Mouse (Mus musculus): ENCODE data around the gene B3gntl1. TPM values are rescaled to one million over a fixed set of nuclear protein-coding genes. Genes with fewer than 3 reads are reported as not detected.
"Not testable (repeated sequence)": the region's sequence is repeated elsewhere in the genome, so short reads cannot be mapped to it uniquely, and the experiment has no call there.

Gene B3gntl1
- total and polyA plus RNA-seq, 2 experiments from 2014 or later = 6.1 to 11.0 TPM

- Histone ChIP-seq H3K27me3 (ENCODE audit: insufficient read depth, low read length) (no peaks in the 10 kb centered on the region), H3K4me2 (ENCODE audit: low read depth) (no peak overlapping the region), H3K9ac (no peak overlapping the region), H3K4me3 (ENCODE audit: low read depth, low read length) (no peak overlapping the region), H3K36me3 (ENCODE audit: insufficient read depth) (0 out of 2 replicates have a peak, but pooled peaks cover 4% of the 10 kb centered on the region), H3K4me1 (ENCODE audit: insufficient read depth) (peaks cover 6% of the 10 kb centered on the region; the same call in 1 of the 2 replicates), H3K27ac (ENCODE audit: low read depth, low read length) (no peak overlapping the region), H3K9me3 (ENCODE audit: low read length) (no peaks in the 10 kb centered on the region)
- ATAC-seq = no peak
- TF ChIP-seq CTCF (IDR thresholded peaks at IDR 0.05; ENCODE audit: low read depth) = no peak
- DNase-seq = no peak
- WGBS = 94% methylated on average over 5 of the region's 5 CpGs
Measured at GRCm38 (mm10) chr11:121670926-121671325, 2.0 kb downstream of the B3gntl1 start.

- no peak for TF ChIP-seq CTCF (IDR thresholded peaks at IDR 0.05; ENCODE audit: low read depth)
- Histone ChIP-seq H3K4me1 (ENCODE audit: insufficient read depth) (peaks cover 6% of the 10 kb centered on the region; the same call in 1 of the 2 replicates), H3K9me3 (ENCODE audit: low read length) (no peaks in the 10 kb centered on the region), H3K4me2 (ENCODE audit: low read depth) (no peak overlapping the region), H3K9ac (no peak overlapping the region), H3K27ac (ENCODE audit: low read depth, low read length) (no peak overlapping the region), H3K27me3 (ENCODE audit: insufficient read depth, low read length) (no peaks in the 10 kb centered on the region), H3K4me3 (ENCODE audit: low read depth, low read length) (no peak overlapping the region), H3K36me3 (ENCODE audit: insufficient read depth) (0 out of 2 replicates have a peak, but pooled peaks cover 4% of the 10 kb centered on the region)
- no peak for DNase-seq
- 94% methylated on average over 5 of the region's 5 CpGs for WGBS
- ATAC-seq = no peak
Measured at GRCm38 (mm10) chr11:121668776-121669175, 4.2 kb downstream of the B3gntl1 start.

- no peak for TF ChIP-seq CTCF (IDR thresholded peaks at IDR 0.05; ENCODE audit: low read depth)
- no peak overlapping the region for H3K4me2 ChIP-seq (ENCODE audit: low read depth)
- WGBS = 96% methylated on average over 4 of the region's 4 CpGs
- H3K27me3 ChIP-seq (ENCODE audit: insufficient read depth, low read length) = no peaks in the 10 kb centered on the region
- no peak for ATAC-seq
- DNase-seq = no peak
- no peaks in the 10 kb centered on the region for H3K9me3 ChIP-seq (ENCODE audit: low read length)
- H3K36me3 ChIP-seq (ENCODE audit: insufficient read depth) = 0 out of 2 replicates have a peak, but pooled peaks cover 4% of the 10 kb centered on the region
- H3K4me1 ChIP-seq (ENCODE audit: insufficient read depth) = peaks cover 6% of the 10 kb centered on the region; the same call in 1 of the 2 replicates
- H3K4me3 ChIP-seq (ENCODE audit: low read depth, low read length) = no peak overlapping the region
- no peak overlapping the region for H3K9ac ChIP-seq
- no peak overlapping the region for H3K27ac ChIP-seq (ENCODE audit: low read depth, low read length)
Measured at GRCm38 (mm10) chr11:121667541-121667940, 5.4 kb downstream of the B3gntl1 start.

GRCm38 (mm10) chr11:121661116-121661515 lies 11.8 kb downstream of the B3gntl1 start:
- H3K4me1 ChIP-seq (ENCODE audit: insufficient read depth) = no peaks in the 10 kb centered on the region
- ATAC-seq (no peak), DNase-seq (no peak)
- no peak overlapping the region for H3K9ac ChIP-seq
- TF ChIP-seq CTCF (IDR thresholded peaks at IDR 0.05; ENCODE audit: low read depth) = no peak
- WGBS = 88% methylated on average over 2 of the region's 2 CpGs
- no peaks in the 10 kb centered on the region for H3K36me3 ChIP-seq (ENCODE audit: insufficient read depth)
- no peaks in the 10 kb centered on the region for H3K27me3 ChIP-seq (ENCODE audit: insufficient read depth, low read length)
- no peak overlapping the region for H3K4me2 ChIP-seq (ENCODE audit: low read depth)
- H3K4me3 ChIP-seq (ENCODE audit: low read depth, low read length) = no peak overlapping the region
- H3K9me3 ChIP-seq (ENCODE audit: low read length) = no peaks in the 10 kb centered on the region
- no peak overlapping the region for H3K27ac ChIP-seq (ENCODE audit: low read depth, low read length)

- H3K9ac ChIP-seq; H3K4me2 ChIP-seq (ENCODE audit: low read depth); H3K4me3 ChIP-seq (ENCODE audit: low read depth, low read length); H3K36me3 ChIP-seq (ENCODE audit: insufficient read depth); DNase-seq; H3K4me1 ChIP-seq (ENCODE audit: insufficient read depth); H3K27me3 ChIP-seq (ENCODE audit: insufficient read depth, low read length); H3K9me3 ChIP-seq (ENCODE audit: low read length); H3K27ac ChIP-seq (ENCODE audit: low read depth, low read length); ATAC-seq: not testable (repeated sequence)
- 95% methylated on average over 2 of the region's 2 CpGs for WGBS
Measured at GRCm38 (mm10) chr11:121660604-121661003, 12.3 kb downstream of the B3gntl1 start.

GRCm38 (mm10) chr11:121658151-121658550 lies 14.8 kb downstream of the B3gntl1 start:
- ATAC-seq (no peak), DNase-seq (no peak)
- Histone ChIP-seq H3K4me2 (ENCODE audit: low read depth) (no peak overlapping the region), H3K9ac (no peak overlapping the region), H3K9me3 (ENCODE audit: low read length) (no peaks in the 10 kb centered on the region), H3K27ac (ENCODE audit: low read depth, low read length) (no peak overlapping the region), H3K36me3 (ENCODE audit: insufficient read depth) (no peaks in the 10 kb centered on the region), H3K4me1 (ENCODE audit: insufficient read depth) (no peaks in the 10 kb centered on the region), H3K4me3 (ENCODE audit: low read depth, low read length) (no peak overlapping the region), H3K27me3 (ENCODE audit: insufficient read depth, low read length) (no peaks in the 10 kb centered on the region)
- TF ChIP-seq CTCF (IDR thresholded peaks at IDR 0.05; ENCODE audit: low read depth) = no peak
- WGBS = 32% methylated on average over 1 of the region's 1 CpGs

- no peaks in the 10 kb centered on the region for H3K36me3 ChIP-seq (ENCODE audit: insufficient read depth)
- no peaks in the 10 kb centered on the region for H3K4me1 ChIP-seq (ENCODE audit: insufficient read depth)
- no peak for DNase-seq
- H3K27ac ChIP-seq (ENCODE audit: low read depth, low read length) = no peak overlapping the region
- H3K27me3 ChIP-seq (ENCODE audit: insufficient read depth, low read length) = no peaks in the 10 kb centered on the region
- TF ChIP-seq CTCF (IDR thresholded peaks at IDR 0.05; ENCODE audit: low read depth) = no peak
- 84% methylated on average over 6 of the region's 6 CpGs for WGBS
- H3K4me3 ChIP-seq (ENCODE audit: low read depth, low read length) = no peak overlapping the region
- no peak for ATAC-seq
- no peak overlapping the region for H3K4me2 ChIP-seq (ENCODE audit: low read depth)
- H3K9me3 ChIP-seq (ENCODE audit: low read length) = no peaks in the 10 kb centered on the region
- no peak overlapping the region for H3K9ac ChIP-seq
Measured at GRCm38 (mm10) chr11:121655807-121656511, 17.0 kb downstream of the B3gntl1 start.
